Mouse (Mus musculus) E14TG2a.4 (cell line): ENCODE measurements at regions not wholly inside any gene's neighbourhood (a gene's known extent, or its start where the extent isn't known, plus 50 kb on each side); places are given as distances from the start of the nearest gene placed in this dataset.

Experiments
- CTCF ChIP-seq: conservative IDR thresholded peaks from 2 replicates; pipeline ENCODE4 v1.5.1; 2014; ENCODE audit warnings: low read length
- NANOG ChIP-seq: IDR thresholded peaks from 2 replicates; pipeline ENCODE4 v1.6.1; 2014; ENCODE audit warnings: borderline replicate concordance, low read length, mixed read lengths

DNA sequence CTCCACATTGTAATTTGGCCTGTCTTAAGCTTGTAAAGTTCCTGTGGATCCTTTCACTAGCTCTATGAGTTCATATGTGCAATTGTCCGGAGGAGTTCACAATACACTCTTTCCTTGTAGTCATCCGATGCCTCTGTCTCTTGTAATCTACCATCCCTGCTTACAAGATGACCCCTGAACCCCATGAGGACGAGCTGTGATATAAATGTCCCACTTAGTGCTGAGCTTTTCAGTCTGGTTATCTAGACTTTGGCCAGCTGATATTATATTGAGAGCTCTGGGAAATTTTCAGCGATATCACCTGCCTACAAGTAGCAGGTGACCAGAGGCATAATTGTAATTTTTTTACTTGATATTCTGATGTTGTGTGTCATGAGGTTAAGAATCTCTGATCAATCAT lies 984.8 kb upstream of the Nudt12 start:
- TF ChIP-seq CTCF, result no peak
- TF ChIP-seq NANOG, result no peak
